Mouse (Mus musculus) liver, adult 10 weeks (tissue): Measurements from ENCODE around the gene Oog4. TPM values are rescaled to one million over a fixed set of nuclear protein-coding genes. Genes with fewer than 3 reads are reported as not detected.

Source experiments
- polyA plus RNA-seq: library from polyadenylated mRNA; stranded (reverse); fragments of 350-450 nt; fragmentation: Illumina TruSeq; extraction: RNeasy Lipid Tissue Mini Kit (QIAGEN cat#74804); gene quantifications from one replicate; pipeline ENCODE4 v1.2.3, GENCODE M21; 2014; ENCODE audit warnings: low read depth, low replicate concordance

Oog4 gene
- not detected for polyA plus RNA-seq

DNA sequence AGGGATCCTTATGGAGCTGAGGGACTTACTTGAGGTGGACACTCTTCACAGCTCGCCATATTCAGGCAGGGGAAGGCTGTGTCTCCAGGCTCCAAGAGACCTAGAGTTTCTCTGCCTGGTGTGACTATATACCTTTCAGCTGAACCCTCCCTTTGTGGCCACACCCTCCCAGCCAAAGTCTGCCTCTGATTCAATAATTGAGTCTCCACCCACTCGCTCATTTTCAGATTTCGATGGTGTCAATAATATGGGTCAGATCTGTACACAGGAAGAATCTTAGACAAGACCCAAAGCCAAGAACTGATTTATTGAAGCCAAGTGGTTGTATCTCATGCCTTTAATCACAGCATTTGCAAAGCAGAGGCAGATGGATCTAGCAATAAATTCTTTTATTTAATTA, at the start of gene Oog4:
Gene Oog4, minus strand, starts transcription at position 101 of the 400 bp plus-strand sequence.

DNA sequence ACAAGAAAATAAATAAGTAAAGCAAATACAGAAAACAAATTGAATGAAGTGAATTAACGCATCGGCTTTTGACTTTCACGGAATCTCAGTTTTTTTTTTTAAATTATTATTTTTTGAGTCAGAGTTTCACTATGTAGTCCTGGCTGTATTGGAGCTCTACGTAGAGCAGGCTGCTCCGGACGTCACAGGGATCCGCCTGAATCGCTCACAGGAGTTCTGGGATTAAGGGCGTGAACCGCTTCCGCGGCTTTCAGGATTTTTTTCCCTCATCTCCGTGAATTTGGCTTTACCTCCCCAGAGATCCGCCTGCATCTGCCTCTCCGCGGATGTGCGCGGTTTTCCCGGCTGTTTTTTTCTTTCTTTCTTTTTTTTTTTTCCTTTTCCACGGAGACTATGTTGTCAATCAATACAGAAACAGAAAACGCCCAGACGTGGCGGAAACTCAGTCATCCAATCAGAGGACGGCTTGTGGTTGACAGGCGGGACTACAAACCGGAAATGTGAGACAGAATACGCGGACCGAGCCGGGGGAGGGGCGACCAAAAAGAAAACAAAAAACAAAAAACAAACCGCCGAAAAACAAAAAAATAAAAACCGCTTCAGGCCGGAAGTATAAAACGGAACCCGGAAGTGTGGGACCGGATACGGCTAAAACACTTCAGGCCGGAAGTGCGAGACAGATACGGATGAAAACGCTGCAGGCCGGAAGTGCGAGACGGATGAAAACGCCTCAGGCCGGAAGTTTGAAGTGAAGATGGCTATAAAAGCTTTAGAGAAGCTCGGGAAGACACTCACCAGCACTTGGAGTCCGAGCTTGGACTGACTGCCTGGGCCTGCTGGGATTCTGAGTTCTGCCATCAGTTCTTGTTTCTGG, 37.7 kb downstream of the Oog4 start, which contains the start of gene Pramef8:
Gene Pramef8, plus strand, starts transcription at position 208 of the 874 bp plus-strand sequence.

DNA sequence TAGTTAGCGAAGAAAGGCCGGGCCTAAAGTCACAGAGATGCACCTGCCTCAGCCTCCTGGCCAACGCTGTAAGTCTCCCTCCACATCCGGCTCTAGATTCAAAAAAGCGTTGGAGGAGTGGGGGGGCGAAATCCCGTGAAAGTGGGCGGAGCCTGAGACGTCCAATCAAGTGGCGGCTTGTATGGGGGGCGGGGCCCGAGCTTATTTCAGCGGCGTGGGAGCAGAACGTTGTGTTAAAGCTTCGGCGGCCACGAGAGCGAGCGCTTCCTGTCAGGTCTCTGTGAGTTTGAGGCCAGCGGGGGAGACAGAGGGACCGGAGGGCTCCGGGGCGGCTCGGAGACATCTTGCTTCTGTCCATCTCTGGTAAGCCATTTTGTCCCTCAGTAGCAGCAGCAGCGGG, 55.9 kb downstream of the Oog4 start, which contains the start of gene Pramel1:
Gene Pramel1, plus strand, starts transcription at position 248 of the 400 bp plus-strand sequence.

Other genes starting within 250 kb of the Oog4 start
- gene Prdm2, start 237.3 kb downstream of the Oog4 start, polyA plus RNA-seq, result 6.8 TPM
- 0.77 TPM for gene Pdpn, start 150.8 kb downstream of the Oog4 start, polyA plus RNA-seq
- gene Lrrc38, start 100.6 kb downstream of the Oog4 start, polyA plus RNA-seq, result not detected
- gene Pramel1, start 55.9 kb downstream of the Oog4 start, polyA plus RNA-seq, result not detected
- gene Pramef8, start 37.9 kb downstream of the Oog4 start, polyA plus RNA-seq, result 5.3 TPM
- gene Gm13043, start 61.0 kb upstream of the Oog4 start, polyA plus RNA-seq, result not detected
- gene Gm13040, start 85.6 kb upstream of the Oog4 start, polyA plus RNA-seq, result not detected
- not detected for gene BC080695, start 101.4 kb upstream of the Oog4 start, polyA plus RNA-seq
- not detected for gene Gm13057, start 101.4 kb upstream of the Oog4 start, polyA plus RNA-seq
- gene Gm13083, start 164.7 kb upstream of the Oog4 start, polyA plus RNA-seq, result not detected
- gene Gm13088, start 206.9 kb upstream of the Oog4 start, polyA plus RNA-seq, result not detected